Mouse (Mus musculus): ENCODE data around the gene Gm11096. TPM values are rescaled to one million over a fixed set of nuclear protein-coding genes. Genes with fewer than 3 reads are reported as not detected.
A peak's percentile ranks its signal among the peaks of the same experiment; 100 is the strongest.

The Gm11096 gene
- polyA plus RNA-seq, 1 experiment from 2014 or later, result not detected

GRCm38 (mm10) chr17:81427245-81427644 lies 14.3 kb upstream of the Gm11096 start:
- Histone ChIP-seq H3K4me1 (replicated peaks) (peaks cover 9% of the 10 kb centered on the region), H3K27ac (0 out of 2 replicates have a peak overlapping the region, but pooled peaks have one; percentile 4)
- 88% methylated on average over 7 of the region's 7 CpGs for WGBS

GRCm38 (mm10) chr17:81432733-81433132 lies 8.8 kb upstream of the Gm11096 start:
- no peak overlapping the region for H3K9ac ChIP-seq
- 84% methylated on average over 2 of the region's 2 CpGs for WGBS
- peaks cover 9% of the 10 kb centered on the region for H3K4me1 ChIP-seq (replicated peaks)
- no peak overlapping the region for H3K4me2 ChIP-seq
- ATAC-seq (ENCODE audit: low FRiP score), result no peak
- H3K9me3 ChIP-seq, result no peaks in the 10 kb centered on the region
- H3K36me3 ChIP-seq, result peaks cover 10% of the 10 kb centered on the region
- no peaks in the 10 kb centered on the region for H3K27me3 ChIP-seq
- no peak overlapping the region for H3K4me3 ChIP-seq
- H3K27ac ChIP-seq, result no peak overlapping the region

More at GRCm38 (mm10) chr17:81427245-81427644, 14.3 kb upstream of the Gm11096 start:
- Histone ChIP-seq H3K36me3 (peaks cover 15% of the 10 kb centered on the region), H3K9ac (no peak overlapping the region), H3K4me2 (no peak overlapping the region), H3K27me3 (no peaks in the 10 kb centered on the region), H3K4me3 (no peak overlapping the region), H3K9me3 (no peaks in the 10 kb centered on the region)
- ATAC-seq (ENCODE audit: low FRiP score), result no peak

GRCm38 (mm10) chr17:81433148-81433547 lies 8.4 kb upstream of the Gm11096 start:
- WGBS, result 54% methylated on average over 5 of the region's 5 CpGs
- no peak overlapping the region for H3K9ac ChIP-seq
- H3K4me3 ChIP-seq, result no peak overlapping the region
- no peak overlapping the region for H3K4me2 ChIP-seq
- peaks cover 9% of the 10 kb centered on the region for H3K4me1 ChIP-seq (replicated peaks)
- peaks cover 10% of the 10 kb centered on the region for H3K36me3 ChIP-seq
- ATAC-seq (ENCODE audit: low FRiP score), result no peak
- no peaks in the 10 kb centered on the region for H3K27me3 ChIP-seq
- no peaks in the 10 kb centered on the region for H3K9me3 ChIP-seq
- no peak overlapping the region for H3K27ac ChIP-seq

GRCm38 (mm10) chr17:81455269-81455668 lies 13.7 kb downstream of the Gm11096 start:
- no peak for ATAC-seq (ENCODE audit: low FRiP score)
- Histone ChIP-seq H3K9me3 (no peaks in the 10 kb centered on the region), H3K27ac (no peak overlapping the region), H3K4me1 (replicated peaks) (no peaks in the 10 kb centered on the region), H3K4me3 (no peak overlapping the region), H3K27me3 (no peaks in the 10 kb centered on the region), H3K4me2 (no peak overlapping the region), H3K36me3 (no peaks in the 10 kb centered on the region), H3K9ac (no peak overlapping the region)
- 38% methylated on average over 3 of the region's 3 CpGs for WGBS

GRCm38 (mm10) chr17:81455977-81456376 lies 14.4 kb downstream of the Gm11096 start:
- Histone ChIP-seq H3K9me3 (no peaks in the 10 kb centered on the region), H3K4me3 (no peak overlapping the region), H3K27me3 (no peaks in the 10 kb centered on the region), H3K4me1 (replicated peaks) (0 out of 2 replicates have a peak, but pooled peaks cover 2% of the 10 kb centered on the region), H3K9ac (no peak overlapping the region), H3K4me2 (no peak overlapping the region), H3K27ac (no peak overlapping the region), H3K36me3 (no peaks in the 10 kb centered on the region)
- ATAC-seq (ENCODE audit: low FRiP score), result no peak
- 85% methylated on average over 7 of the region's 7 CpGs for WGBS

- H3K4me3 ChIP-seq, result no peak overlapping the region
- no peaks in the 10 kb centered on the region for H3K36me3 ChIP-seq
- 0 out of 2 replicates have a peak, but pooled peaks cover 2% of the 10 kb centered on the region for H3K4me1 ChIP-seq (replicated peaks)
- H3K27me3 ChIP-seq, result no peaks in the 10 kb centered on the region
- H3K27ac ChIP-seq, result no peak overlapping the region
- 84% methylated on average over 3 of the region's 3 CpGs for WGBS
- H3K9me3 ChIP-seq, result no peaks in the 10 kb centered on the region
- no peak overlapping the region for H3K9ac ChIP-seq
- ATAC-seq (ENCODE audit: low FRiP score), result no peak
- H3K4me2 ChIP-seq, result no peak overlapping the region
Measured at GRCm38 (mm10) chr17:81459379-81459778, 17.8 kb downstream of the Gm11096 start.

GRCm38 (mm10) chr17:81468941-81469340 lies 27.4 kb downstream of the Gm11096 start:
- no peak for ATAC-seq (ENCODE audit: low FRiP score)
- Histone ChIP-seq H3K27ac (no peak overlapping the region), H3K4me2 (no peak overlapping the region), H3K4me1 (replicated peaks) (no peaks in the 10 kb centered on the region), H3K9ac (no peak overlapping the region), H3K36me3 (no peaks in the 10 kb centered on the region), H3K9me3 (no peaks in the 10 kb centered on the region), H3K4me3 (no peak overlapping the region), H3K27me3 (no peaks in the 10 kb centered on the region)
- WGBS, result 91% methylated on average over 5 of the region's 5 CpGs

GRCm38 (mm10) chr17:81473363-81473762 lies 31.8 kb downstream of the Gm11096 start:
- 57% methylated on average over 3 of the region's 3 CpGs for WGBS
- Histone ChIP-seq H3K4me2 (no peak overlapping the region), H3K4me1 (replicated peaks) (no peaks in the 10 kb centered on the region), H3K27me3 (no peaks in the 10 kb centered on the region), H3K9ac (no peak overlapping the region), H3K9me3 (no peaks in the 10 kb centered on the region), H3K4me3 (no peak overlapping the region), H3K27ac (no peak overlapping the region), H3K36me3 (no peaks in the 10 kb centered on the region)
- no peak for ATAC-seq (ENCODE audit: low FRiP score)

GRCm38 (mm10) chr17:81477420-81477819 lies 35.9 kb downstream of the Gm11096 start:
- no peak overlapping the region for H3K9ac ChIP-seq
- no peaks in the 10 kb centered on the region for H3K27me3 ChIP-seq
- H3K36me3 ChIP-seq, result no peaks in the 10 kb centered on the region
- H3K4me1 ChIP-seq (replicated peaks), result peaks cover 20% of the 10 kb centered on the region
- H3K9me3 ChIP-seq, result no peaks in the 10 kb centered on the region
- no peak for ATAC-seq (ENCODE audit: low FRiP score)
- no peak overlapping the region for H3K4me2 ChIP-seq
- no peak overlapping the region for H3K27ac ChIP-seq
- WGBS, result 90% methylated on average over 1 of the region's 1 CpGs
- H3K4me3 ChIP-seq, result no peak overlapping the region

GRCm38 (mm10) chr17:81479807-81480206 lies 38.2 kb downstream of the Gm11096 start:
- ATAC-seq (ENCODE audit: low FRiP score), result peak; percentile 33
- H3K27ac ChIP-seq, result peak overlapping the region; percentile 88

GRCm38 (mm10) chr17:81480351-81481161 lies 39.0 kb downstream of the Gm11096 start:
- 52% methylated on average over 21 of the region's 21 CpGs for WGBS
- Histone ChIP-seq H3K9ac (no peak overlapping the region), H3K4me2 (peak overlapping the region; percentile 22), H3K9me3 (no peaks in the 10 kb centered on the region), H3K4me3 (no peak overlapping the region), H3K36me3 (no peaks in the 10 kb centered on the region), H3K4me1 (replicated peaks) (peaks cover 20% of the 10 kb centered on the region), H3K27ac (peak overlapping the region; percentile 88), H3K27me3 (no peaks in the 10 kb centered on the region)
- peak; percentile 87 for ATAC-seq (ENCODE audit: low FRiP score)

More at GRCm38 (mm10) chr17:81479807-81480206, 38.2 kb downstream of the Gm11096 start:
- Histone ChIP-seq H3K36me3 (no peaks in the 10 kb centered on the region), H3K4me2 (peak overlapping the region; percentile 22), H3K4me3 (no peak overlapping the region), H3K9me3 (no peaks in the 10 kb centered on the region), H3K4me1 (replicated peaks) (peaks cover 20% of the 10 kb centered on the region), H3K27me3 (no peaks in the 10 kb centered on the region), H3K9ac (no peak overlapping the region)
- WGBS, result 41% methylated on average over 4 of the region's 4 CpGs

- 54% methylated on average over 11 of the region's 11 CpGs for WGBS
- no peaks in the 10 kb centered on the region for H3K27me3 ChIP-seq
- no peak overlapping the region for H3K9ac ChIP-seq
- H3K9me3 ChIP-seq, result no peaks in the 10 kb centered on the region
- no peaks in the 10 kb centered on the region for H3K36me3 ChIP-seq
- ATAC-seq (ENCODE audit: low FRiP score), result no peak
- peaks cover 25% of the 10 kb centered on the region for H3K4me1 ChIP-seq (replicated peaks)
- peak overlapping the region; percentile 40 for H3K27ac ChIP-seq
- no peak overlapping the region for H3K4me2 ChIP-seq
- H3K4me3 ChIP-seq, result no peak overlapping the region
Measured at GRCm38 (mm10) chr17:81481843-81482490, 40.4 kb downstream of the Gm11096 start.

All from hindbrain, embryonic 13.5 days (tissue).